Mouse (Mus musculus) midbrain, embryonic 13.5 days (tissue): Measurements from ENCODE around the gene Ctnna3. TPM values are rescaled to one million over a fixed set of nuclear protein-coding genes. Genes with fewer than 3 reads are reported as not detected.
"Not testable (repeated sequence)": the region's sequence is repeated elsewhere in the genome, so short reads cannot be mapped to it uniquely, and the experiment has no call there.

Source experiments
- ATAC-seq: fragments of 200-750 bp; cut with Nextera tagmentation; 2 replicates; pipeline ENCODE4 v1.8.0; 2017; ENCODE audit warnings: mild to moderate bottlenecking, moderate TSS enrichment, moderate library complexity
- H3K27ac ChIP-seq: fragments of 300-500 bp; sonication (generic); 2 replicates; pipeline ENCODE4 v1.5.1; 2015; ENCODE audit warnings: inconsistent platforms, mild to moderate bottlenecking, moderate library complexity
- H3K27me3 ChIP-seq: fragments of 300-500 bp; sonication (generic); 2 replicates; pipeline ENCODE4 v1.6.1; 2015; ENCODE audit warnings: mild to moderate bottlenecking, inconsistent platforms
- H3K36me3 ChIP-seq: fragments of 300-500 bp; sonication (generic); 2 replicates; pipeline ENCODE4 v1.6.1; 2015; ENCODE audit warnings: mild to moderate bottlenecking, inconsistent platforms
- H3K4me1 ChIP-seq: fragments of 300-500 bp; sonication (generic); replicated peaks from 2 replicates; pipeline ENCODE4 v1.6.1; 2015; ENCODE audit warnings: inconsistent platforms
- H3K4me2 ChIP-seq: fragments of 300-500 bp; sonication (generic); replicated peaks from 2 replicates; pipeline ENCODE4 v1.6.1; 2015; ENCODE audit warnings: moderate library complexity, mild to moderate bottlenecking, inconsistent platforms
- H3K4me3 ChIP-seq: fragments of 300-500 bp; sonication (generic); replicated peaks from 2 replicates; pipeline ENCODE4 v1.5.1; 2015; ENCODE audit warnings: mild to moderate bottlenecking, inconsistent platforms
- H3K9ac ChIP-seq: fragments of 300-500 bp; sonication (generic); replicated peaks from 2 replicates; pipeline ENCODE4 v1.6.1; 2015; ENCODE audit warnings: mild to moderate bottlenecking, inconsistent platforms
- H3K9me3 ChIP-seq: fragments of 300-500 bp; sonication (generic); 2 replicates; pipeline ENCODE4 v1.6.1; 2016; ENCODE audit warnings: mild to moderate bottlenecking, inconsistent platforms
- WGBS: fragments of 180-500 bp; shearing (Covaris S2); methylation state at CpG from one replicate; pipeline ENCODE4 v1.1.7; 2015; 5-methylcytosine and 5-hydroxymethylcytosine counted together
- polyA plus RNA-seq: library from polyadenylated mRNA; unstranded; fragments of >200 nt; fragmentation: Nextera tagmentation; extraction: Ambion mirVana; gene quantifications from 2 replicates; pipeline ENCODE4 v1.2.1, GENCODE M21; 2015

Gene Ctnna3
- polyA plus RNA-seq, 1 experiment from 2014 or later: 0.23 TPM

DNA sequence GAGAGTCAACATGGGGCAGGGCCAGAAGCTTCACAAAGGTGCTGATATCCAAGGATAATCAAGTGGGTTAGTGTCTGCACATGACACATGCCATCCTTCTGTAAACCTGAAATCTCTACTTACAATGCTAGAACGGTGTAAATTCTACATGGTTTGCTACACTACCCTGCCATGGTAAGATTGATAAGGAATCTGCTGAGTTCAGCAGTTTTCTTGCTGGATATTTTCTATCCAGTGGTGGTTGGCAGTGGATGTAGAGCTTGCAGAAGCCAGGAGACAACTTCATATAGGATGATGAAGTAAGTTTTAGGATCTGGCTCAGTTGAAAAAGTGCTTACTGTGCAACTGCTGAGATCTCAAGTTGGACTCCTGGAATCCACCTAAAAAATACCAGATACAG, 767.7 kb downstream of the Ctnna3 start:
- Histone ChIP-seq H3K27ac (no peak overlapping the region), H3K27me3 (no peaks in the 10 kb centered on the region), H3K4me3 (no peak overlapping the region), H3K9me3 (no peaks in the 10 kb centered on the region), H3K4me2 (no peak overlapping the region), H3K9ac (no peak overlapping the region), H3K36me3 (no peaks in the 10 kb centered on the region), H3K4me1 (no peaks in the 10 kb centered on the region)
- WGBS: 93% methylated on average over 1 of the region's 1 CpGs
- no peak for ATAC-seq

GRCm38 (mm10) chr10:64215632-64216031, 785.7 kb downstream of the Ctnna3 start:
- no peak overlapping the region for H3K4me3 ChIP-seq
- H3K9me3 ChIP-seq: no peaks in the 10 kb centered on the region
- WGBS: 95% methylated on average over 3 of the region's 3 CpGs
- H3K4me1 ChIP-seq: no peaks in the 10 kb centered on the region
- ATAC-seq: no peak
- no peak overlapping the region for H3K9ac ChIP-seq
- no peaks in the 10 kb centered on the region for H3K36me3 ChIP-seq
- H3K27ac ChIP-seq: no peak overlapping the region
- H3K4me2 ChIP-seq: no peak overlapping the region
- H3K27me3 ChIP-seq: no peaks in the 10 kb centered on the region

- Histone ChIP-seq H3K4me1 (no peaks in the 10 kb centered on the region), H3K27ac (no peak overlapping the region), H3K4me2 (no peak overlapping the region), H3K4me3 (no peak overlapping the region), H3K9me3 (no peaks in the 10 kb centered on the region), H3K27me3 (no peaks in the 10 kb centered on the region), H3K36me3 (no peaks in the 10 kb centered on the region), H3K9ac (no peak overlapping the region)
- ATAC-seq: no peak
- WGBS: 75% methylated on average over 3 of the region's 3 CpGs
Observed at GRCm38 (mm10) chr10:64223023-64223422, 793.1 kb downstream of the Ctnna3 start.

GRCm38 (mm10) chr10:64224007-64224406, 794.1 kb downstream of the Ctnna3 start:
- no peak for ATAC-seq
- no peak overlapping the region for H3K4me2 ChIP-seq
- no peaks in the 10 kb centered on the region for H3K36me3 ChIP-seq
- WGBS: 95% methylated on average over 9 of the region's 9 CpGs
- no peaks in the 10 kb centered on the region for H3K9me3 ChIP-seq
- H3K27ac ChIP-seq: no peak overlapping the region
- no peaks in the 10 kb centered on the region for H3K27me3 ChIP-seq
- H3K4me3 ChIP-seq: no peak overlapping the region
- no peak overlapping the region for H3K9ac ChIP-seq
- no peaks in the 10 kb centered on the region for H3K4me1 ChIP-seq

GRCm38 (mm10) chr10:64224424-64224823, 794.5 kb downstream of the Ctnna3 start:
- Histone ChIP-seq H3K27ac (no peak overlapping the region), H3K36me3 (no peaks in the 10 kb centered on the region), H3K4me1 (no peaks in the 10 kb centered on the region), H3K9me3 (no peaks in the 10 kb centered on the region), H3K4me3 (no peak overlapping the region), H3K27me3 (no peaks in the 10 kb centered on the region), H3K4me2 (no peak overlapping the region), H3K9ac (no peak overlapping the region)
- no peak for ATAC-seq
- WGBS: 93% methylated on average over 6 of the region's 6 CpGs

- H3K27me3 ChIP-seq, H3K27ac ChIP-seq, H3K9ac ChIP-seq, H3K36me3 ChIP-seq, ATAC-seq, H3K4me2 ChIP-seq, H3K4me3 ChIP-seq, H3K9me3 ChIP-seq, H3K4me1 ChIP-seq: not testable (repeated sequence)
Observed at GRCm38 (mm10) chr10:64225826-64226225, 795.9 kb downstream of the Ctnna3 start.

- H3K9me3 ChIP-seq: no peaks in the 10 kb centered on the region
- no peak overlapping the region for H3K4me2 ChIP-seq
- no peaks in the 10 kb centered on the region for H3K36me3 ChIP-seq
- WGBS: 70% methylated on average over 4 of the region's 4 CpGs
- H3K4me3 ChIP-seq: no peak overlapping the region
- H3K27me3 ChIP-seq: no peaks in the 10 kb centered on the region
- no peaks in the 10 kb centered on the region for H3K4me1 ChIP-seq
- no peak overlapping the region for H3K27ac ChIP-seq
- ATAC-seq: no peak
- no peak overlapping the region for H3K9ac ChIP-seq
Observed at GRCm38 (mm10) chr10:64243421-64243820, 813.5 kb downstream of the Ctnna3 start.

DNA sequence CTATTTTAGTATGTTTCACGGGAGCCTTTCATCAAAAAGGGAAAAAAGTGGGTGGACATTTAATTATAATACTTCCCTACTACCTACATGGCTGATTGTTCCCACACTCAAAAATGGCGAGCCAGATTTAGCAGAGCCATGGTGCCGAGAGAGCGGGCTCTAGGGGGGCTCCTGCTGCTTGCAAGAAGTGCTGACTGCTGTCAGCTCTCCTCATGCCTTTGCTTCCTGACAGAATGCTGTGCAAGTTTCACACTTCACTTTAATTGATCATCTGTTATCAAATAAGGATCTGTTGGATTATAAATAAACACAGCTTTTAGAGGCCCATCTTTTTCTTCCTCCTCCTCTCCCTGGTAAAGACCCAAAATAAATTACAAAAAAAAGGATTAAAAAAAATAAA, 838.3 kb downstream of the Ctnna3 start:
- no peak for ATAC-seq
- Histone ChIP-seq H3K9me3 (no peaks in the 10 kb centered on the region), H3K36me3 (no peaks in the 10 kb centered on the region), H3K27me3 (no peaks in the 10 kb centered on the region), H3K9ac (no peak overlapping the region), H3K4me1 (no peaks in the 10 kb centered on the region), H3K4me2 (no peak overlapping the region), H3K4me3 (no peak overlapping the region), H3K27ac (no peak overlapping the region)
- WGBS: 76% methylated on average over 4 of the region's 4 CpGs

- WGBS: 87% methylated on average over 1 of the region's 1 CpGs
- H3K9me3 ChIP-seq: no peaks in the 10 kb centered on the region
- H3K4me2 ChIP-seq: no peak overlapping the region
- ATAC-seq: no peak
- no peaks in the 10 kb centered on the region for H3K4me1 ChIP-seq
- H3K4me3 ChIP-seq: no peak overlapping the region
- H3K27me3 ChIP-seq: no peaks in the 10 kb centered on the region
- no peak overlapping the region for H3K9ac ChIP-seq
- H3K27ac ChIP-seq: no peak overlapping the region
- H3K36me3 ChIP-seq: no peaks in the 10 kb centered on the region
Observed at GRCm38 (mm10) chr10:64275143-64275542, 845.2 kb downstream of the Ctnna3 start.

DNA sequence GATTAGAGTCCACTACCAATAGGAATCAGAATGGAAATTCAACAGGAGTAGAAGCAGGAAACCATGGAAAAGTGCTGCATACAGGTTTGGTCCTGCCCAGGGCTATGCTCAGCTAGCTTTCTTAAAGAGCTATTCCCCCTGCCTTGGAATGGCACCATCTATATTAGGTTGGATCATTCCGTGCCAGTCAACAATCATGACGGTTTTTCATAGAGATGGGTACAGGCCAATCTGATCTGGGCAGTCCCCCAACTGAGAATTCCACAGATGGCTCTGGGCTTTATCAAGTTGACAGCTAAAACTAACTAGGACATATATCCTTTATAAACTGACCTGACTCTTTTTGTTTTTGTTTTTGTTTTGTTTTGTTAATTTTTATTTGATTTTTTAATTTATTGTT, 848.9 kb downstream of the Ctnna3 start:
- no peaks in the 10 kb centered on the region for H3K36me3 ChIP-seq
- ATAC-seq: no peak
- no peak overlapping the region for H3K9ac ChIP-seq
- no peak overlapping the region for H3K4me2 ChIP-seq
- H3K4me1 ChIP-seq: no peaks in the 10 kb centered on the region
- H3K27ac ChIP-seq: no peak overlapping the region
- no peaks in the 10 kb centered on the region for H3K27me3 ChIP-seq
- H3K4me3 ChIP-seq: no peak overlapping the region
- 94% methylated on average over 2 of the region's 2 CpGs for WGBS
- H3K9me3 ChIP-seq: no peaks in the 10 kb centered on the region

DNA sequence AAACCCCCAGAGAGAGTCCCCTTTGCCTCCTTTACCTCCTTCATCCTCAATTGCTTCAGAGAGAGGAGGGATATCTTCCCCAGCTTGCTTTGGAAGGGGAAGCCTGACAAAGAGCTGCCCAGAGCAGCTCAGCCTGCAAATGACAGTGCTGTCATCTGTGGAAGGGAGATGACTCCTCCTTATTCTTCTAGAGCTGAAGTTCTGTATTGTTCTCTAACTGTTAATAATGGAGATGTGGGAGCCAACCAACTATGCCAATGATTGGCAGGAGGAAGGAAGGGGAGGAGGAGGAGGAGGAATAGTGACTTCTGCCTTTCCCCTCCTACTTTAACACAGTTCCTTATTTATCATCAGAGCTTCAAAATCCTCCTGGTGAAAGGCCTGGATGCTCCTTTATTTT, 875.9 kb downstream of the Ctnna3 start:
- no peak for ATAC-seq
- no peaks in the 10 kb centered on the region for H3K9me3 ChIP-seq
- no peaks in the 10 kb centered on the region for H3K4me1 ChIP-seq
- no peak overlapping the region for H3K4me2 ChIP-seq
- no peaks in the 10 kb centered on the region for H3K27me3 ChIP-seq
- H3K36me3 ChIP-seq: no peaks in the 10 kb centered on the region
- no peak overlapping the region for H3K27ac ChIP-seq
- H3K4me3 ChIP-seq: no peak overlapping the region
- H3K9ac ChIP-seq: no peak overlapping the region

DNA sequence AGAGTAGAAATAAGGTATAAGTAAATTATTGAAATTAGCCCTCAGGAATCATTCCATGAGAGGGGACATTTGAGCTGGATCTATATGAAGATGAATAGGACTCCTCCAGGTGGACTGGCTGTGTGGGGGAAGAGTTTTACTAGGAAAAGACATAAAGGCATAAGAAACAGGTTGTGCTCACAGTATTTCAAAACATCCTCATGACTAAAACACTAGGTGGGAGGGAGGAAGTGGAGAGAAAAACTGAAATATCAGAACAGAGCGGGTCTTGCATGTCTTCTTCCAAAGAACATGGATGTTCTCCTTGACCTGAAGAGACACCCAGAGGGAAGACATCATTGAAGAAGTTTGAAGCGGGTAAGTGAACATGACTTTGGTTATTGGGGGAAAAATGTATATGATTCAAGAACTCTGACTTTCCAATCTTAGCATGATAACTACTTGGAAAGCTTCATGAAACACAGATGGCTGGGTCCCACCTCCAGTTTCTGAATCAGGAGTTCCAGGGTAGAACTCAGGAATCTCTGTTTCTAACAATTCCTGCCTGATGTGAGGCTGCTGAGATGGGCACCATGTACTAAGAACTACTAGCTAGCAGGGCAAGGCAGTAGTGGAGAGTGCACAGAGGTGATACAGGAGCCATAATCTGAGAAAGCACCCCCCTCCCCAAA, 881.9 kb downstream of the Ctnna3 start:
- no peaks in the 10 kb centered on the region for H3K9me3 ChIP-seq
- H3K36me3 ChIP-seq: no peaks in the 10 kb centered on the region
- WGBS: 90% methylated on average over 2 of the region's 2 CpGs
- H3K4me1 ChIP-seq: no peaks in the 10 kb centered on the region
- no peak overlapping the region for H3K9ac ChIP-seq
- no peak for ATAC-seq
- H3K4me3 ChIP-seq: no peak overlapping the region
- no peak overlapping the region for H3K4me2 ChIP-seq
- H3K27me3 ChIP-seq: no peaks in the 10 kb centered on the region
- H3K27ac ChIP-seq: no peak overlapping the region

- Histone ChIP-seq H3K9ac (no peak overlapping the region), H3K4me2 (no peak overlapping the region), H3K27ac (no peak overlapping the region), H3K4me1 (no peaks in the 10 kb centered on the region), H3K9me3 (no peaks in the 10 kb centered on the region), H3K36me3 (no peaks in the 10 kb centered on the region), H3K27me3 (no peaks in the 10 kb centered on the region), H3K4me3 (no peak overlapping the region)
- ATAC-seq: no peak
- WGBS: 91% methylated on average over 7 of the region's 7 CpGs
Observed at GRCm38 (mm10) chr10:64320332-64320731, 890.4 kb downstream of the Ctnna3 start.
